In the genomic region with DNA sequence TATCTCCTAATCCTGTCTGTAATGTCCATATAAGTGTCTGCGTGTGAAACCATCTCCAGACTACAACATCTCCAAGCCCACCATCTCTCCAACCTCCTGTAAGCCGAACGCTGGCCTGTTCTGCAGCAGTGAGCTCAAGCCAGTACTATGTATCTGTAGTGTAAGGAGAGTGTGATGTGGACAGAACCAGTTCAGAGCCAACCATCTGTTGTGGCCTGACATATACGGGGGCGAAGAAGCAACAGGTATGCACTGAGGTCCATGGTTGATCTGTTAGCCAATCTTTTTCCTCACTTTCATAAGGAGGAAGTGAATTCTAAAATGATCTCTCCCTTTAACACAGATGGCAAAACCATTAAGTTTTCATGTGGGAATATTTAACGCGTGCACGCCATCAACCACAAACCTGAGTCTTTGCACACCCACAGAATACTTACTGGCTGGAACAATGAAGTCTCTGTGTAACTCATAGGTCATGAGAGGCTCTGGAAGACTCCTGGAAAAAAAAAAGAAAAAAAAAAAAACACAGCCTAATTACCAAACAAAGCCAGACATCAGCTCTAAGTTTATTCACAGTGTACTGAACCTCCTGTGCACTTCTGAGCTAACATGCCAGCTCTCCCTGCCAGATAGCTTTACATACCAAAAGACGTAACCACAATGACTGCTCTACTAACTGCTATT, we compare ENCODE assay signal across 19 mouse cellular contexts.
A peak's percentile ranks its signal among the peaks of the same experiment; 100 is the strongest.
DNase-seq lines count a peak whose midpoint lies in the region; ATAC-seq lines count a peak whose summit lies in the region.
"Had no signal": no experiment of that assay in that cellular context is flagged by ENCODE, and none has a peak within 500 bp of the region (broad histone marks: within the 10 kb centered on the region; RNA-seq: fewer than 3 reads in every experiment).

No protein-coding gene starts in this region.

- H3K4me1 ChIP-seq in embryonic facial prominence, embryonic 13.5 days = peaks cover 64% of the 10 kb centered on the region
- H3K4me1 ChIP-seq in kidney, embryonic 16.5 days (ENCODE audit: insufficient read depth, low read length) = peaks cover 3% of the 10 kb centered on the region; the same call in 1 of the 2 replicates
- H3K4me1 ChIP-seq: heart, embryonic 12.5 days; liver, embryonic 12.5 days; midbrain, embryonic 15.5 days; stomach, embryonic 15.5 days had no signal

- intact Hi-C loops in gastrocnemius, postnatal 36 days (cut with DNase I) = no loop called here

- no peaks in the 10 kb centered on the region for H3K36me3 ChIP-seq in embryonic facial prominence, embryonic 13.5 days
- 0 out of 2 replicates have a peak, but pooled peaks cover 7% of the 10 kb centered on the region for H3K36me3 ChIP-seq in kidney, embryonic 16.5 days (ENCODE audit: insufficient read depth, low read length)
- H3K36me3 ChIP-seq: hindbrain, embryonic 13.5 days; midbrain, embryonic 15.5 days; stomach, embryonic 15.5 days had no signal

- no peak overlapping the region for H3K4me2 ChIP-seq in embryonic facial prominence, embryonic 13.5 days
- no peak overlapping the region for H3K4me2 ChIP-seq in kidney, embryonic 16.5 days (replicated peaks; ENCODE audit: low read depth, low read length)
- H3K4me2 ChIP-seq: heart, embryonic 12.5 days; hindbrain, embryonic 13.5 days; liver, embryonic 12.5 days; midbrain, embryonic 15.5 days; stomach, embryonic 15.5 days had no signal

- H3K27ac ChIP-seq in embryonic facial prominence, embryonic 13.5 days = peak overlapping the region; percentile 74
- no peak overlapping the region for H3K27ac ChIP-seq in kidney, embryonic 16.5 days (ENCODE audit: low read length)
- H3K27ac ChIP-seq: hindbrain, embryonic 13.5 days; liver, embryonic 12.5 days; midbrain, embryonic 15.5 days; stomach, embryonic 15.5 days had no signal

- no peak overlapping the region for H3K4me3 ChIP-seq in embryonic facial prominence, embryonic 13.5 days
- H3K4me3 ChIP-seq in kidney, embryonic 16.5 days (ENCODE audit: low read length) = no peak overlapping the region
- H3K4me3 ChIP-seq: heart, embryonic 12.5 days; hindbrain, embryonic 13.5 days; liver, embryonic 12.5 days; megakaryocyte, embryonic 14.5 days; midbrain, embryonic 15.5 days; stomach, embryonic 15.5 days had no signal

- ATAC-seq in embryonic facial prominence, embryonic 13.5 days (ENCODE audit: insufficient number of reproducible peaks, insufficient read depth, low FRiP score, low TSS enrichment, low read depth) = 0 out of 2 replicates have a peak, but pooled peaks have one; percentile 10
- ATAC-seq in kidney, embryonic 16.5 days (ENCODE audit: low FRiP score, low TSS enrichment) = no peak
- ATAC-seq: liver, embryonic 12.5 days; midbrain, embryonic 15.5 days had no signal

- H3K9me3 ChIP-seq in embryonic facial prominence, embryonic 13.5 days = no peaks in the 10 kb centered on the region
- no peaks in the 10 kb centered on the region for H3K9me3 ChIP-seq in kidney, embryonic 16.5 days (ENCODE audit: low read length)
- H3K9me3 ChIP-seq: G1E; heart, embryonic 12.5 days; hindbrain, embryonic 13.5 days; liver, embryonic 12.5 days; megakaryocyte, embryonic 14.5 days; midbrain, embryonic 15.5 days; stomach, embryonic 15.5 days had no signal

- H3K27me3 ChIP-seq in embryonic facial prominence, embryonic 13.5 days = no peaks in the 10 kb centered on the region
- no peaks in the 10 kb centered on the region for H3K27me3 ChIP-seq in kidney, embryonic 16.5 days (ENCODE audit: insufficient read depth, low read length)
- H3K27me3 ChIP-seq: heart, embryonic 12.5 days; hindbrain, embryonic 13.5 days; liver, embryonic 12.5 days; megakaryocyte, embryonic 14.5 days; midbrain, embryonic 15.5 days; stomach, embryonic 15.5 days had no signal

- H3K9ac ChIP-seq in embryonic facial prominence, embryonic 13.5 days = no peak overlapping the region
- H3K9ac ChIP-seq in kidney, embryonic 16.5 days (replicated peaks; ENCODE audit: low read length) = no peak overlapping the region
- H3K9ac ChIP-seq: heart, embryonic 12.5 days; hindbrain, embryonic 13.5 days; liver, embryonic 12.5 days; midbrain, embryonic 15.5 days; stomach, embryonic 15.5 days had no signal

- 57% methylated on average over 9 of the region's 9 CpGs for WGBS in embryonic facial prominence, embryonic 13.5 days
- 83% methylated on average over 9 of the region's 9 CpGs for WGBS in kidney, embryonic 16.5 days

- DNase-seq in NIH3T3 (ENCODE audit: low read depth) = peak; percentile 77
- DNase-seq in gonadal fat pad, adult 2 months (ENCODE audit: low read depth) = peak; percentile 19
- DNase-seq in mesoderm, embryonic 11.5 days (ENCODE audit: low read depth, low spot score) = peak; percentile 30
- no peak for DNase-seq in kidney, adult 18-20 months
- no peak for DNase-seq in gastrocnemius, postnatal 36 days
- no peak for DNase-seq in gastrocnemius, postnatal 25 days
- DNase-seq: cerebellum, adult 9-10 months; heart, postnatal 14 days; lung, adult 2 months; thymus, adult 18-20 months had no signal

Comparison
In these comparisons a context has a peak if more than half of its experiments do, and no peak if none do; other contexts are left out.
1. DNase-seq: peak in NIH3T3 (single experiment), gonadal fat pad, adult 2 months (single experiment) and mesoderm, embryonic 11.5 days (single experiment); none in kidney, adult 18-20 months (single experiment), gastrocnemius, postnatal 36 days (0 of 2) and gastrocnemius, postnatal 25 days (single experiment).